Mouse (Mus musculus): Measurements from ENCODE around the gene Mesp1. TPM values are rescaled to one million over a fixed set of nuclear protein-coding genes. Genes with fewer than 3 reads are reported as not detected.
A peak's percentile ranks its signal among the peaks of the same experiment; 100 is the strongest.

The Mesp1 gene
- polyA plus RNA-seq, 1 experiment from 2014 or later, result not detected

- H3K9ac ChIP-seq, result no peak overlapping the region
- WGBS (ENCODE audit: insufficient replicate concordance), result 74% methylated on average over 2 of the region's 2 CpGs
- no peak for ATAC-seq
- no peaks in the 10 kb centered on the region for H3K9me3 ChIP-seq (replicated peaks)
- peaks cover 11% of the 10 kb centered on the region for H3K4me1 ChIP-seq
- no peak overlapping the region for H3K4me3 ChIP-seq
- H3K4me2 ChIP-seq, result no peak overlapping the region
- peaks cover 10% of the 10 kb centered on the region; the same call in 1 of the 2 replicates for H3K27me3 ChIP-seq (replicated peaks)
- no peaks in the 10 kb centered on the region for H3K36me3 ChIP-seq
- H3K27ac ChIP-seq, result no peak overlapping the region
Measured at GRCm38 (mm10) chr7:79782516-79782855, 11.1 kb downstream of the Mesp1 start.

- 73% methylated on average over 11 of the region's 11 CpGs for WGBS (ENCODE audit: insufficient replicate concordance)
- no peaks in the 10 kb centered on the region for H3K36me3 ChIP-seq
- H3K27me3 ChIP-seq (replicated peaks), result peaks cover 5% of the 10 kb centered on the region; the same call in 1 of the 2 replicates
- no peak overlapping the region for H3K4me3 ChIP-seq
- H3K27ac ChIP-seq, result no peak overlapping the region
- H3K9me3 ChIP-seq (replicated peaks), result no peaks in the 10 kb centered on the region
- no peak for ATAC-seq
- no peak overlapping the region for H3K4me2 ChIP-seq
- H3K4me1 ChIP-seq, result peaks cover 11% of the 10 kb centered on the region
- no peak overlapping the region for H3K9ac ChIP-seq
Measured at GRCm38 (mm10) chr7:79781826-79782515, 11.6 kb downstream of the Mesp1 start.

DNA sequence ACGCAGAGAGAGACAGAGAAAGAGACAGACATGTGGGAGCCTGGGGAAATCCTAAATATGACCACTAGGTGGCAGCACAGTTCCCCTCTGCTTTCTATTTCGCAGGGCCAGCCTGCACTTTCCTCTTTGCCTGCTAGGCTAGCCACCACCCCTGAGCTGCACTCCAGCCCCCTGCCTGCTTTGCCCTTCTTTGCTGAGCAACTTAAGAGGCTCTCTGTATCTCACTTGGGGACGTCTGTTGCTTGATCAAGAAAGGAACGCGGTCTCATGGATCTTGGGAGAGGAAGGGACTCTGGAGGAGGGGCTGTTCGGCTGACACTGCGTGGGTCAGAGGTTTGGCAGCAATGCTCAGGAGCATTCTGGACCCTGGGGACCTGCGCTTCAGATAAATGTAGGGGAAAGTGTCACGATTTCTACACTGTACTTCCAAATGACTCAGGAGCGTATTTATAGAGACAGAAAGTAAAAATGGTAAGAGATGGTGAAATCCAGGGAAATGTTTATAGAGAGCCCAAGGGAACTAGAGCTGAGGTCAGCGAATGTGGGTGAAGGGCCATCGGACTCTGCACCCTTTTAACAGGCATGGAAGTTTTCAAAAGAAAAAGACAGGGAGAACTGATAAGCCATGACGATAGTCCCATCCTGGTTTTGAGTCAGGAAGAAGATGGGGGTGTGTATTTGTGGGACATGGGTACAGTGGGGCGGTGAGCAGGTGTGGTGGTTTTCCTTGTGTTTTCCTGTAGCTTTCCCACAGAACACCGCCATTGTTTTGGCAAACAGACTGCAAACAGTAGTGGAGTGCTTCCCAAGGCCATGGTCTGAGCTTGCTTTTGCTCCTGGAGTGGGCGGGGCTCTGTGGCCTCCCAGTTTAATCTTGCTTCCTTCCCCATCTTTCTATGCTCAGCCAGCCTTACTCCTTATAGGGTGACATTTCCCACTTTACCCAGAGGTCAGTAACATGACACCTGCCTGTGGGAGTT lies 12.7 kb downstream of the Mesp1 start:
- Histone ChIP-seq H3K4me1 (peaks cover 11% of the 10 kb centered on the region), H3K9me3 (replicated peaks) (no peaks in the 10 kb centered on the region), H3K27me3 (replicated peaks) (no peaks in the 10 kb centered on the region), H3K4me2 (peak overlapping the region; percentile 61), H3K9ac (0 out of 2 replicates have a peak overlapping the region, but pooled peaks have one; percentile 27), H3K4me3 (peak overlapping the region; percentile 34), H3K36me3 (no peaks in the 10 kb centered on the region), H3K27ac (peak overlapping the region; percentile 53; the same call in 1 of the 2 replicates)
- 19% methylated on average over 16 of the region's 16 CpGs for WGBS (ENCODE audit: insufficient replicate concordance)
- peak; percentile 51 for ATAC-seq

DNA sequence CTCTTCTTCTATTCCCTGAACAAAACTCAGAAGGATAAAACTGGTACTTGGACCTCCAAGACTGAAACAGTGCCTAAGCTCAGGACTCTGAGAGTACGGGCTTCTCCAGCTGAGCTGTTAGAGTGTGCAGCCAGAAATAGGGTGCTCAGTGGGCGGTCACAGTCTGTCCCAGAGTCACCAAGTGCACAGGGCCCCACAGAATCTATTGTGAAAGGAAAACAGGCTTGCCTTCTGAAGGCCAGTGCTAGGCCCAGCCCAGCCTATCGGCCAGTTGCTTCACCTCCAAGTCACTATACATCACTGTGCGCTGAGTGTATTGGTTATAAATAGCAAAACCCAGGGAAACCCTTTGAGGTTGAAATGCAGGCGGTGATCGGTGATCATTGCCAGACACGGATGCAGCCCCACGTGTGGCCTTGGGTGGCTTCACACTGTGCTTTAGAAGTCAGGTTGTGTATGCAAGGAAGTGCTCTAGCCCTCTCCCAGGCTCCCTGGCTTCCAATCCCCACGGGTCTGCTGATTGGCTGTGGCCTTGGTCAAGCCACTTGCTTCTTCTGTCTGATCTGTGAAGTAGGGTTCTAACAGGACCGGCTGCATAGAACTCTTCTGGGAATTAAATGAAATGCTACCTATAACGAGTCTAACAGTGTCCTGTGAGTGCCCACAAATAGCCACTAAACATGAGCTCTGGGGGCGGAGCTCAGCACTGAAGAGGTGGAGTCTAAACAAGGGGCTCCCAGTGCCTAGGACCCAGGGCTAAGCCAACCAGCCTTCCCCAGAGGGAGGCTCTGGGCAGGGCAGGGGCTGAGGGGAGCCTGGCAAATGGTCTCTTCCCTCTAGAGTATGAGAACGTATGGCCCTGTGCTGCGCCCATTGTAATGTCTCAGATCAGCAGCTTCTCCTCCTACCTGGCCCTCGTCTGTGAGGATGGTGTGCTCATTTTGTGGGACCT lies 21.8 kb downstream of the Mesp1 start:
- 0 out of 2 replicates have a peak, but pooled peaks have one; percentile 35 for ATAC-seq
- H3K36me3 ChIP-seq, result no peaks in the 10 kb centered on the region
- no peak overlapping the region for H3K4me2 ChIP-seq
- no peaks in the 10 kb centered on the region for H3K27me3 ChIP-seq (replicated peaks)
- no peak overlapping the region for H3K4me3 ChIP-seq
- H3K9ac ChIP-seq, result no peak overlapping the region
- no peaks in the 10 kb centered on the region for H3K9me3 ChIP-seq (replicated peaks)
- H3K27ac ChIP-seq, result no peak overlapping the region
- H3K4me1 ChIP-seq, result no peaks in the 10 kb centered on the region
- WGBS (ENCODE audit: insufficient replicate concordance), result 48% methylated on average over 15 of the region's 15 CpGs

DNA sequence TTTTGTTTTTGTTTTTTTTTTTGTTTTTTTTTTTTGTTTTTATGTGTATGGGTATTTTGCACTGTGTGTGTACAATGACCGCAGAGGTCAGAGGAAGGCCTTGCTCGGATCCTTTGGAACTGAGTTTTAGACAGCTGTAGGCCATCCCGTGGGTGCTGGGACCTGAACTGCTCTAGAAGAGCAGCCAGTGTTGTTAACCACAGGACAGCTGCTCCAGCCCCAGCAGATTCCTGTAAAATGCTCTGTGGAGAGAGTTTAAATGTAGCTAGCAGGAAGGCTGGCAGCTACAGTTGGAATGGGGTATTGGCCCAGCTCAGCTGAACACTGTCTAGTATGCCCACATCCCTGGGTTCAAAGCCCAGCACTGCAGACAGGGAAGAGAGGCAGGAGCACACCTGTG lies 23.9 kb downstream of the Mesp1 start:
- H3K4me3 ChIP-seq, result no peak overlapping the region
- H3K27me3 ChIP-seq (replicated peaks), result no peaks in the 10 kb centered on the region
- H3K9me3 ChIP-seq (replicated peaks), result no peaks in the 10 kb centered on the region
- WGBS (ENCODE audit: insufficient replicate concordance), result 61% methylated on average over 3 of the region's 3 CpGs
- H3K36me3 ChIP-seq, result no peaks in the 10 kb centered on the region
- no peak overlapping the region for H3K27ac ChIP-seq
- no peak for ATAC-seq
- H3K4me1 ChIP-seq, result no peaks in the 10 kb centered on the region
- H3K4me2 ChIP-seq, result no peak overlapping the region
- no peak overlapping the region for H3K9ac ChIP-seq

GRCm38 (mm10) chr7:79765991-79766390 lies 27.6 kb downstream of the Mesp1 start:
- H3K9ac ChIP-seq, result no peak overlapping the region
- no peaks in the 10 kb centered on the region for H3K9me3 ChIP-seq (replicated peaks)
- no peak for ATAC-seq
- H3K4me2 ChIP-seq, result no peak overlapping the region
- H3K36me3 ChIP-seq, result no peaks in the 10 kb centered on the region
- H3K4me1 ChIP-seq, result no peaks in the 10 kb centered on the region
- no peaks in the 10 kb centered on the region for H3K27me3 ChIP-seq (replicated peaks)
- no peak overlapping the region for H3K4me3 ChIP-seq
- H3K27ac ChIP-seq, result no peak overlapping the region
- whole genome bisulfite sequencing (ENCODE audit: insufficient replicate concordance), result 47% methylated on average over 1 of the region's 1 CpGs

DNA sequence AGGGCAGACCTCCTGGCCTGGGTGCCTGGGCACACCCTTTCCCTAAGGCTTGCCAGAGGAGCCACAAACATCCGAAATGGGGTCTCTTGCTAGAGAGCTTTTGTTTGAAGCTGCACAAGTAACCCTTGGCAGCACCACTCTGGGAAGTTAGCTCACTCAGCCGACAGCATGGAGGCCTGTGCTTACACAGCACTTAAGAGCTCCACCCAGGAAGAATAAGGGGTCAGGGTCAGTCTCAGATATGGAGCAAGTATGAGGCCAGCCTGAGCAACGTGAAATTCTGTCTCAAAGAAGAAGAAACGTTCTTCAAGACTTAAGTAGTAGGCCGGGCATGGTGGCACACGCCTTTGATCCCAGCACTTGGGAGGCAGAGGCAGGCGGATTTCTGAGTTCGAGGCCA lies 31.5 kb downstream of the Mesp1 start:
- Histone ChIP-seq H3K27ac (no peak overlapping the region), H3K4me2 (no peak overlapping the region), H3K9ac (no peak overlapping the region), H3K27me3 (replicated peaks) (no peaks in the 10 kb centered on the region), H3K4me3 (no peak overlapping the region), H3K9me3 (replicated peaks) (no peaks in the 10 kb centered on the region), H3K4me1 (no peaks in the 10 kb centered on the region), H3K36me3 (no peaks in the 10 kb centered on the region)
- 55% methylated on average over 8 of the region's 8 CpGs for WGBS (ENCODE audit: insufficient replicate concordance)
- ATAC-seq, result no peak

- no peaks in the 10 kb centered on the region for H3K27me3 ChIP-seq (replicated peaks)
- 57% methylated on average over 5 of the region's 5 CpGs for WGBS (ENCODE audit: insufficient replicate concordance)
- no peaks in the 10 kb centered on the region for H3K9me3 ChIP-seq (replicated peaks)
- no peak overlapping the region for H3K4me2 ChIP-seq
- no peak for ATAC-seq
- H3K9ac ChIP-seq, result no peak overlapping the region
- H3K4me1 ChIP-seq, result no peaks in the 10 kb centered on the region
- no peak overlapping the region for H3K27ac ChIP-seq
- H3K36me3 ChIP-seq, result no peaks in the 10 kb centered on the region
- no peak overlapping the region for H3K4me3 ChIP-seq
Measured at GRCm38 (mm10) chr7:79761124-79761876, 32.3 kb downstream of the Mesp1 start.

GRCm38 (mm10) chr7:79759766-79760165 lies 33.8 kb downstream of the Mesp1 start:
- Histone ChIP-seq H3K36me3 (no peaks in the 10 kb centered on the region), H3K4me2 (no peak overlapping the region), H3K27me3 (replicated peaks) (no peaks in the 10 kb centered on the region), H3K4me1 (no peaks in the 10 kb centered on the region), H3K9me3 (replicated peaks) (no peaks in the 10 kb centered on the region), H3K4me3 (no peak overlapping the region), H3K9ac (no peak overlapping the region), H3K27ac (no peak overlapping the region)
- ATAC-seq, result no peak

DNA sequence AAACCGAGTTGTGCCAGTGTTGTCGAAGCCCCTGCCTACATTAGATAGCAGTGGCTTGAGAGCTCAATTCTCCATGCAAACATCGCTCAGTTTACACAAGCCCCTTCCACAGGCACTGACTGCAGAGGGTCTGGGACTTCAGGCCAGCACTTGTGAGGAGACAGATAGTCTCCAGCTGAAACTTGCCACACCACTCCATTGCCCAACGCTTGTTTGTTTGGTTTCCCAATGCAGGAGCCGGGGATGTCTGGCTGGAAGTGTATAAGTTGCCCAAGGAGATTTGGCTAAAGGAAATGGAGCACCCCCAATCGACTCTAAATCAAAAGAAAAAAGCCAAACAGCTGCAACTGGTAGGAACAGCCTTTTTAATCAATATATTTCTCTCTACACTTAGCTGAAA lies 35.4 kb downstream of the Mesp1 start:
- no peak overlapping the region for H3K9ac ChIP-seq
- no peaks in the 10 kb centered on the region for H3K27me3 ChIP-seq (replicated peaks)
- no peaks in the 10 kb centered on the region for H3K4me1 ChIP-seq
- no peaks in the 10 kb centered on the region for H3K9me3 ChIP-seq (replicated peaks)
- no peak overlapping the region for H3K27ac ChIP-seq
- no peak overlapping the region for H3K4me3 ChIP-seq
- WGBS (ENCODE audit: insufficient replicate concordance), result 52% methylated on average over 6 of the region's 6 CpGs
- H3K36me3 ChIP-seq, result no peaks in the 10 kb centered on the region
- H3K4me2 ChIP-seq, result no peak overlapping the region
- no peak for ATAC-seq

DNA sequence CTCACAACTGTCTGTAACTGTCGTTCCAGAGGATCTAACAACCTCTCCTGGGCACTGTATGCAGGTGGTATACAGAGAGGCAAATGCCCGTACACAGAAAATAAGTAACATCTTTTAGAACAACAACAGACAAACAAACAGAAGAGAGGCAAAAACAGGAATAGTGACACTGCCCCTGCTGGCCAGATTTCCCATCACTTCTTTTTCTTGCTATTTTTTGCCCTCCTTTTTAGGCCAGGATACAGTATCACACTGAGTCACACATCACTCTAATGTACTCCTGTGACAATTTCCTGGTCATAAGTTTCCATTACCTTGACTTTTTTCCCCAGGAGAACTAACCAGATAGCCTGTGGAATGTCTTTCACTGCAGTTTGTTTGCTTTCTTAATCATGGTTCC lies 37.3 kb downstream of the Mesp1 start:
- WGBS (ENCODE audit: insufficient replicate concordance), result 27% methylated on average over 2 of the region's 2 CpGs
- H3K36me3 ChIP-seq, result no peaks in the 10 kb centered on the region

More for the DNA sequence above, 37.3 kb downstream of the Mesp1 start:
- Histone ChIP-seq H3K4me2 (no peak overlapping the region), H3K27ac (no peak overlapping the region), H3K9me3 (replicated peaks) (no peaks in the 10 kb centered on the region), H3K9ac (no peak overlapping the region), H3K4me1 (no peaks in the 10 kb centered on the region), H3K4me3 (no peak overlapping the region), H3K27me3 (replicated peaks) (no peaks in the 10 kb centered on the region)
- ATAC-seq, result no peak
